Mouse (Mus musculus): ENCODE results near the gene Hipk1.

GRCm38 (mm10) chr3:103714236-103714875 lies 77.0 kb downstream of the Hipk1 start:
- TF ChIP-seq POLR2A (IDR thresholded peaks at IDR 0.05; ENCODE audit: low read depth, low read length) (no peak), CTCF (conservative IDR thresholded peaks at IDR 0.05; ENCODE audit: insufficient read depth, insufficient read length, low read depth, low read length) (no peak)
